Mouse (Mus musculus) MEL (cell line): ENCODE data around the gene Ostm1. TPM values are rescaled to one million over a fixed set of nuclear protein-coding genes. Genes with fewer than 3 reads are reported as not detected.

Experiments used
- DNase-seq: peaks from one replicate; pipeline ENCODE4 v3.0.0; 2011; ENCODE audit warnings: low read depth, low spot score
- H3K27ac ChIP-seq: 2 replicates; pipeline ENCODE4 v1.5.1; 2012; ENCODE audit warnings: low read depth, mild to moderate bottlenecking, control low read depth, low read length, moderate library complexity; ENCODE audit not compliant: control insufficient read depth
- H3K27me3 ChIP-seq, 2 experiments: fragments of 150-350 bp in 1 of 2; sonication (generic) in 1 of 2; 2 replicates each; pipeline ENCODE4 v1.6.1; 2012; ENCODE audit warnings: low read length in 2 of 2, mild to moderate bottlenecking in 2 of 2, improper control_type of control experiment in 1 of 2, moderate library complexity in 1 of 2; ENCODE audit not compliant: insufficient read depth in 2 of 2, control insufficient read depth in 1 of 2
- H3K36me3 ChIP-seq, 2 experiments: 2 replicates each; pipeline ENCODE4 v1.6.1; 2012 to 2014; ENCODE audit warnings: low read length in 2 of 2, improper control_type of control experiment in 1 of 2, inconsistent platforms in 1 of 2, mild to moderate bottlenecking in 1 of 2; ENCODE audit not compliant: insufficient read depth in 2 of 2, control insufficient read depth in 1 of 2
- H3K4me1 ChIP-seq, 2 experiments: fragments of 150-350 bp in 1 of 2; sonication (generic) in 1 of 2; 2 replicates each; pipeline ENCODE4 v1.6.1; 2012; ENCODE audit warnings: low read length in 2 of 2, improper control_type of control experiment in 1 of 2, mild to moderate bottlenecking in 1 of 2; ENCODE audit not compliant: insufficient read depth in 2 of 2, control insufficient read depth in 1 of 2
- H3K4me3 ChIP-seq, 2 experiments: fragments of 150-350 bp in 1 of 2; sonication (generic) in 1 of 2; 2 replicates each; pipeline ENCODE4 v1.5.1; 2012; ENCODE audit warnings: low read depth in 2 of 2, low read length in 2 of 2, mild to moderate bottlenecking in 2 of 2, moderate library complexity in 2 of 2, control low read depth in 1 of 2, improper control_type of control experiment in 1 of 2; ENCODE audit not compliant: control insufficient read depth in 1 of 2, insufficient read depth in 1 of 2
- H3K79me2 ChIP-seq: 2 replicates; pipeline ENCODE4 v1.6.1; 2012; ENCODE audit warnings: mild to moderate bottlenecking, low read length, moderate library complexity; ENCODE audit not compliant: control insufficient read depth, poor library complexity, insufficient read depth
- H3K9ac ChIP-seq: 2 replicates; pipeline ENCODE4 v1.6.1; 2012; ENCODE audit warnings: low read depth, mild to moderate bottlenecking, control low read depth, low read length, moderate library complexity; ENCODE audit not compliant: control insufficient read depth, poor library complexity, severe bottlenecking
- H3K9me3 ChIP-seq: fragments of 150-350 bp; sonication (generic); replicated peaks from 2 replicates; pipeline ENCODE4 v1.6.1; 2012; ENCODE audit warnings: mild to moderate bottlenecking, low read length, improper control_type of control experiment, moderate library complexity; ENCODE audit not compliant: insufficient read depth
- CHD1 ChIP-seq: IDR thresholded peaks from 2 replicates; pipeline ENCODE4 v1.6.1; 2012; ENCODE audit warnings: low read depth, mild to moderate bottlenecking, inconsistent platforms, low read length, improper control_type of control experiment
- ETS1 ChIP-seq: IDR thresholded peaks from 2 replicates; pipeline ENCODE4 v1.6.1; 2012; ENCODE audit warnings: low read depth, mild to moderate bottlenecking, inconsistent platforms, low read length, improper control_type of control experiment, moderate library complexity
- HCFC1 ChIP-seq: IDR thresholded peaks from 2 replicates; pipeline ENCODE4 v1.6.1; 2012; ENCODE audit warnings: low read depth, mild to moderate bottlenecking, inconsistent platforms, low read length, improper control_type of control experiment, moderate library complexity
- MAFK ChIP-seq: IDR thresholded peaks from 2 replicates; pipeline ENCODE4 v1.6.1; 2011; ENCODE audit warnings: low read depth, mild to moderate bottlenecking, low read length, improper control_type of control experiment, borderline replicate concordance
- MAX ChIP-seq: IDR thresholded peaks from 2 replicates; pipeline ENCODE4 v1.6.1; 2011; ENCODE audit warnings: low read length, improper control_type of control experiment
- MYB ChIP-seq: IDR thresholded peaks from 2 replicates; pipeline ENCODE4 v1.6.1; 2011; ENCODE audit warnings: mild to moderate bottlenecking, low read depth, low read length, improper control_type of control experiment
- MYC ChIP-seq: IDR thresholded peaks from 2 replicates; pipeline ENCODE4 v1.6.1; 2011; ENCODE audit warnings: low read depth, mild to moderate bottlenecking, low read length, improper control_type of control experiment, moderate library complexity
- NELFE ChIP-seq: IDR thresholded peaks from 2 replicates; pipeline ENCODE4 v1.6.1; 2011; ENCODE audit warnings: low read depth, low read length, improper control_type of control experiment
- NRF1 ChIP-seq: IDR thresholded peaks from 2 replicates; pipeline ENCODE4 v1.6.1; 2014; ENCODE audit warnings: low read depth, mild to moderate bottlenecking, inconsistent platforms, low read length, improper control_type of control experiment, moderate library complexity; ENCODE audit not compliant: poor library complexity, insufficient read depth, severe bottlenecking
- POLR2A ChIP-seq, 2 experiments: IDR thresholded peaks; 2 replicates each; pipeline ENCODE4 v1.6.1; 2011 to 2012; ENCODE audit warnings: low read length in 2 of 2, mild to moderate bottlenecking in 2 of 2, control low read depth in 1 of 2, improper control_type of control experiment in 1 of 2, low read depth in 1 of 2, moderate library complexity in 1 of 2; ENCODE audit not compliant: control insufficient read depth in 1 of 2, insufficient read depth in 1 of 2, poor library complexity in 1 of 2
- POLR2AphosphoS2 ChIP-seq: IDR thresholded peaks from 2 replicates; pipeline ENCODE4 v1.6.1; 2011; ENCODE audit warnings: low read length, improper control_type of control experiment
- POLR2AphosphoS5 ChIP-seq: IDR thresholded peaks from 2 replicates; pipeline ENCODE4 v1.6.1; 2012; ENCODE audit warnings: low read depth, borderline replicate concordance, mild to moderate bottlenecking, inconsistent platforms, low read length, moderate library complexity, mixed read lengths
- SIN3A ChIP-seq: IDR thresholded peaks from 2 replicates; pipeline ENCODE4 v1.6.1; 2012; ENCODE audit warnings: low read length, improper control_type of control experiment, inconsistent platforms
- SMC3 ChIP-seq: IDR thresholded peaks from 2 replicates; pipeline ENCODE4 v1.6.1; 2011; ENCODE audit warnings: low read depth, low read length, improper control_type of control experiment
- TAL1 ChIP-seq: IDR thresholded peaks from 2 replicates; pipeline ENCODE4 v1.6.1; 2012; ENCODE audit warnings: mild to moderate bottlenecking, inconsistent platforms, low read length, moderate library complexity, mixed read lengths
- UBTF ChIP-seq: IDR thresholded peaks from 2 replicates; pipeline ENCODE4 v1.6.1; 2012; ENCODE audit warnings: low read depth, mild to moderate bottlenecking, inconsistent platforms, low read length, improper control_type of control experiment, moderate library complexity, borderline replicate concordance; ENCODE audit not compliant: insufficient read depth
- ZC3H11A ChIP-seq: IDR thresholded peaks from 2 replicates; pipeline ENCODE4 v1.6.1; 2012; ENCODE audit warnings: low read depth, mild to moderate bottlenecking, inconsistent platforms, low read length, improper control_type of control experiment
- ZMIZ1 ChIP-seq: IDR thresholded peaks from 2 replicates; pipeline ENCODE4 v1.6.1; 2012; ENCODE audit warnings: low read depth, mild to moderate bottlenecking, inconsistent platforms, low read length, improper control_type of control experiment, moderate library complexity
- polyA plus RNA-seq, 2 experiments: library from polyadenylated mRNA; stranded (reverse) in 1 of 2; unstranded in 1 of 2; fragments of >175 nt in 1 of 2; fragments of >200 nt in 1 of 2; gene quantifications; 2 replicates each; pipeline versions ENCODE4 v1.2.1 to v1.2.4; 2012; ENCODE audit warnings: low replicate concordance in 2 of 2, low read depth in 1 of 2; ENCODE audit not compliant: insufficient read length in 2 of 2, insufficient read depth in 1 of 2, missing spikeins in 1 of 2
- total RNA-seq: library from RNA; depleted of rRNA; stranded (reverse); fragments of 300-350 nt; gene quantifications from 2 replicates; pipeline ENCODE4 v1.2.3, GENCODE M21; 2012

The Ostm1 gene
- total and polyA plus RNA-seq, 3 experiments: 13.9 to 17.5 TPM; not detected in 1

- Histone ChIP-seq H3K27ac (no peak overlapping the region), H3K4me1 (no peaks in the 10 kb centered on the region), H3K79me2 (no peaks in the 10 kb centered on the region), H3K36me3 (no peaks in the 10 kb centered on the region), H3K27me3 (peaks cover 0 to 3% of the 10 kb centered on the region in 2 experiments), H3K9ac (no peak overlapping the region), H3K4me3 (no peak overlapping the region), H3K9me3 (no peaks in the 10 kb centered on the region)
- no peak for DNase-seq
- TF ChIP-seq SIN3A (no peak), HCFC1 (no peak), POLR2AphosphoS2 (no peak)
Measured at GRCm38 (mm10) chr10:42585596-42586305, 2.1 kb downstream of the Ostm1 start.

- Histone ChIP-seq H3K4me1 (no peaks in the 10 kb centered on the region), H3K9ac (no peak overlapping the region), H3K4me3 (no peak overlapping the region), H3K36me3 (no peaks in the 10 kb centered on the region), H3K79me2 (no peaks in the 10 kb centered on the region), H3K27ac (no peak overlapping the region), H3K27me3 (peaks cover 0 to 3% of the 10 kb centered on the region in 2 experiments), H3K9me3 (no peaks in the 10 kb centered on the region)
- no peak for DNase-seq
- no peak for TF ChIP-seq ZC3H11A
- TF ChIP-seq TAL1: no peak
- TF ChIP-seq UBTF: no peak
- TF ChIP-seq NELFE: no peak
- TF ChIP-seq MYB: no peak
- TF ChIP-seq POLR2A (IDR thresholded peaks at IDR 0.05; ENCODE audit: control insufficient read depth in 1 of 2, insufficient read depth in 1 of 2, low read depth in 1 of 2, low read length in 2 of 2, poor library complexity in 1 of 2): no peak
- no peak for TF ChIP-seq ZMIZ1
- TF ChIP-seq SMC3: no peak
- TF ChIP-seq MAX: no peak
- no peak for TF ChIP-seq NRF1
- TF ChIP-seq MYC: no peak
- TF ChIP-seq MAFK: no peak
- no peak for TF ChIP-seq POLR2AphosphoS2
- TF ChIP-seq ETS1: no peak
- no peak for TF ChIP-seq CHD1
- TF ChIP-seq POLR2AphosphoS5: no peak
Measured at GRCm38 (mm10) chr10:42587961-42588750, 4.5 kb downstream of the Ostm1 start.
